Mouse (Mus musculus) forebrain, embryonic 12.5 days (tissue): Measurements from ENCODE around the gene Akt3. TPM values are rescaled to one million over a fixed set of nuclear protein-coding genes. Genes with fewer than 3 reads are reported as not detected.

Source experiments
- ATAC-seq: fragments of 200-750 bp; cut with Nextera tagmentation; 2 replicates; pipeline ENCODE4 v1.8.0; 2017; ENCODE audit warnings: moderate TSS enrichment; ENCODE audit not compliant: low FRiP score
- H3K27ac ChIP-seq: fragments of 300-500 bp; sonication (generic); 2 replicates; pipeline ENCODE4 v1.5.1; 2016; ENCODE audit warnings: mild to moderate bottlenecking
- H3K27me3 ChIP-seq: fragments of 300-500 bp; sonication (generic); 2 replicates; pipeline ENCODE4 v1.6.1; 2016; ENCODE audit warnings: mild to moderate bottlenecking
- H3K36me3 ChIP-seq: fragments of 300-500 bp; sonication (generic); replicated peaks from 2 replicates; pipeline ENCODE4 v1.6.1; 2016; ENCODE audit warnings: mild to moderate bottlenecking
- H3K4me1 ChIP-seq: fragments of 300-500 bp; sonication (generic); 2 replicates; pipeline ENCODE4 v1.6.1; 2016
- H3K4me2 ChIP-seq: fragments of 300-500 bp; sonication (generic); 2 replicates; pipeline ENCODE4 v1.6.1; 2016; ENCODE audit warnings: mild to moderate bottlenecking, moderate library complexity
- H3K4me3 ChIP-seq: fragments of 300-500 bp; sonication (generic); replicated peaks from 2 replicates; pipeline ENCODE4 v1.5.1; 2016; ENCODE audit warnings: mild to moderate bottlenecking
- H3K9ac ChIP-seq: fragments of 300-500 bp; sonication (generic); 2 replicates; pipeline ENCODE4 v1.6.1; 2016; ENCODE audit warnings: mild to moderate bottlenecking
- H3K9me3 ChIP-seq: fragments of 300-500 bp; sonication (generic); 2 replicates; pipeline ENCODE4 v1.6.1; 2016
- WGBS: fragments of 180-500 bp; shearing (Covaris S2); methylation state at CpG from one replicate; pipeline ENCODE4 v1.1.7; 2016; 5-methylcytosine and 5-hydroxymethylcytosine counted together
- polyA plus RNA-seq: library from polyadenylated mRNA; unstranded; fragments of >200 nt; fragmentation: Nextera tagmentation; extraction: Ambion mirVana; gene quantifications from 2 replicates; pipeline ENCODE4 v1.2.1, GENCODE M21; 2016

Akt3 gene
- polyA plus RNA-seq, 1 experiment from 2014 or later = 24.5 TPM

DNA sequence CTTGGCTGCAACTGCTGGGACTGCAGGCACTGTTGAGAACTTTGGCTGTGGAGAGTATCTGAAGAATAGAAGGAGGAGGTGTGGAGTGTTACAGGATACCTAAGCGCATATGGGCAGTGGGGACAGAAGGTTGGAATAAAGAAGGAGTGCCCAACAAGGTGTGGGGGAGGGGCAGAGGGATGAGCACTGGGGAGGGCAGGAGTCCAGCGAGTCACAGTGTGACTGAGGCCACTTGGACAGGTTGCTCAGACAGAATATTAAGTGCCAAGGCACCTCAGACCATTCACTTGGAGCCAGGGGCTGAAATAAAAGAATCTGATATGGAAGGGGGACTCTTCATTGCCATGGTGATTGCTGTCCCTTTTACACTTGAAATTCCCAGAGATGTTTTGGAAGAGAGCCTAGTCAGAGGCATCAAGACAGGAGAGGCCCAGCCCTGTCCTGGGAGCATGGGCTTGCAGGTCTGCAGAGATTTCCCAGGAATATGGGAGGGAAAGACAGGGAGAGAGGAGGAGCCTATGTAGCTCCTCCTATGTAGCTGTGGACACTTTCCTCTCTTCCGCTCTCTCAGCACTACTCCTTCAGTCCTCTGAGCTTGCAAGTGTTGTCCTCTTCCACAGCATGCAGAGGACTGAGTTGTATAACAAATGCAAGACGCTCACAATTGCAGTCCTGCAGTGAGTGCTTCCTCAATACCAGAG lies 253.8 kb downstream of the Akt3 start:
- no peaks in the 10 kb centered on the region for H3K9me3 ChIP-seq
- peaks cover 52% of the 10 kb centered on the region for H3K4me1 ChIP-seq
- no peak overlapping the region for H3K4me3 ChIP-seq
- H3K36me3 ChIP-seq = no peaks in the 10 kb centered on the region
- WGBS = 74% methylated on average over 4 of the region's 4 CpGs
- H3K27ac ChIP-seq = no peak overlapping the region
- no peak overlapping the region for H3K9ac ChIP-seq
- H3K4me2 ChIP-seq = no peak overlapping the region
- H3K27me3 ChIP-seq = peaks cover 3% of the 10 kb centered on the region; the same call in 1 of the 2 replicates
- no peak for ATAC-seq

DNA sequence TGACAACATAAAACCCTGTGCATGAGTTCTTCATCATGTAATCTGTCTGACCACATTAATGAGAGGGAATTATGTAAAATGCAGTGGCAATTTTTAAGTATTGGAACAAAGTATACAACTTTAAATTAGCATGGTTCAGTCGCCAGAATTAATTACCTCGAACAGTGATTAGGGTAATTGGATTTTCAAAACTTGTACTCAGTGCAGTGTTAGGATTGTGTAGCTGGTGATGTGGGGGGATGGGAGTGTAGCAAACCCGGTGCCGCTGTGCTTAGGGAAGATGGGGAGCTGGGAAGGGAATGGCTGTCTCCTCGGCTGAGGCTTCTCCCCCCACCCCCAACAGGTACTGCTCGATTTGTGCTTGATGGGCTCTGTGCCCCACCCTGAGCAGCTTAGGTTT lies 255.1 kb downstream of the Akt3 start:
- Histone ChIP-seq H3K4me3 (no peak overlapping the region), H3K9ac (no peak overlapping the region), H3K9me3 (no peaks in the 10 kb centered on the region)

GRCm38 (mm10) chr1:176999011-176999410 lies 259.0 kb downstream of the Akt3 start:
- H3K9me3 ChIP-seq = no peaks in the 10 kb centered on the region
- ATAC-seq = peak; percentile 57
- H3K27me3 ChIP-seq = peaks cover 3% of the 10 kb centered on the region; the same call in 1 of the 2 replicates
- H3K4me1 ChIP-seq = peaks cover 86% of the 10 kb centered on the region
- no peaks in the 10 kb centered on the region for H3K36me3 ChIP-seq
- H3K4me3 ChIP-seq = no peak overlapping the region
- 12% methylated on average over 6 of the region's 6 CpGs for WGBS
- H3K27ac ChIP-seq = peak overlapping the region; percentile 69
- H3K9ac ChIP-seq = no peak overlapping the region
- H3K4me2 ChIP-seq = 0 out of 2 replicates have a peak overlapping the region, but pooled peaks have one; percentile 8

More for the DNA sequence above, 255.1 kb downstream of the Akt3 start:
- 19% methylated on average over 6 of the region's 6 CpGs for WGBS
- peak overlapping the region; percentile 21; the same call in 1 of the 2 replicates for H3K4me2 ChIP-seq
- no peaks in the 10 kb centered on the region for H3K36me3 ChIP-seq
- peak overlapping the region; percentile 47; the same call in 1 of the 2 replicates for H3K27ac ChIP-seq
- H3K4me1 ChIP-seq = peaks cover 54% of the 10 kb centered on the region
- peak; percentile 69 for ATAC-seq
- H3K27me3 ChIP-seq = peaks cover 3% of the 10 kb centered on the region; the same call in 1 of the 2 replicates

GRCm38 (mm10) chr1:176997711-176998689 lies 260.0 kb downstream of the Akt3 start:
- H3K9me3 ChIP-seq = no peaks in the 10 kb centered on the region
- peaks cover 86% of the 10 kb centered on the region for H3K4me1 ChIP-seq
- 16% methylated on average over 33 of the region's 33 CpGs for WGBS

GRCm38 (mm10) chr1:176997254-176997653 lies 260.7 kb downstream of the Akt3 start:
- H3K4me3 ChIP-seq = no peak overlapping the region
- no peaks in the 10 kb centered on the region for H3K36me3 ChIP-seq
- H3K27ac ChIP-seq = peak overlapping the region; percentile 91
- peak overlapping the region; percentile 44 for H3K4me2 ChIP-seq
- peaks cover 90% of the 10 kb centered on the region for H3K4me1 ChIP-seq
- WGBS = 10% methylated on average over 6 of the region's 6 CpGs
- peaks cover 3% of the 10 kb centered on the region; the same call in 1 of the 2 replicates for H3K27me3 ChIP-seq
- no peak overlapping the region for H3K9ac ChIP-seq
- H3K9me3 ChIP-seq = no peaks in the 10 kb centered on the region
- no peak for ATAC-seq

More at GRCm38 (mm10) chr1:176997711-176998689, 260.0 kb downstream of the Akt3 start:
- Histone ChIP-seq H3K27ac (peak overlapping the region; percentile 91), H3K4me2 (peak overlapping the region; percentile 44), H3K27me3 (peaks cover 3% of the 10 kb centered on the region; the same call in 1 of the 2 replicates), H3K9ac (peak overlapping the region; percentile 50), H3K4me3 (peak overlapping the region; percentile 10), H3K36me3 (no peaks in the 10 kb centered on the region)
- peak; percentile 47 for ATAC-seq

DNA sequence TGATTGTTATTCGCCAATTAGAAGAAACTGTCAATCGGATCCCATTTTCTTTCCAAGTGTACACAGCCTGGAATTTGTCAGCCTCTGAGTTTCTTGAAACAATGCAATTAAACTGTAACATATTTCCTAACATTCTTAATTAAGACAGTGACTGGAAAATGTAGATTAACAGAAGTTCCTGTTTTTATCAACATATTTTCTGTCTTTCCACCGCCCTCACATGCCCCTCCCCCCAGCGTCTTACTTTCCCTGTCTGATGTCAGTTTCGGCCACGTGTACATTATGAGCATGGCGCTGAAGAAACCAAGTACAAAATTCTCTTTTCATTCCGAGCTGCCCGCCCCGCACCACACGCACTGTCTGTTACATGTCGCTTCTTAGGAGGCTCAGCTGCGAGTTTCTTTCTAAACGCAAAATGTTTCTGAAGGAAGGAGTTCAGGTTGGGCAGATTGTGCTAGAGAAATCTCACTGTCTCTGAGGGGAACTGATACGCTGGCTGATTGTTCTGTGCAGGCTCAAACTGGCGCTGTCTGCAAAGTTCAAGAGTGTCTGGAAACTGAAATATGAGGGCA lies 261.3 kb downstream of the Akt3 start:
- 15% methylated on average over 16 of the region's 16 CpGs for WGBS
- H3K4me3 ChIP-seq = no peak overlapping the region
- peak overlapping the region; percentile 6 for H3K4me2 ChIP-seq
- H3K27me3 ChIP-seq = peaks cover 3% of the 10 kb centered on the region; the same call in 1 of the 2 replicates
- no peaks in the 10 kb centered on the region for H3K36me3 ChIP-seq
- H3K9me3 ChIP-seq = no peaks in the 10 kb centered on the region
- H3K9ac ChIP-seq = 0 out of 2 replicates have a peak overlapping the region, but pooled peaks have one; percentile 39
- peaks cover 88% of the 10 kb centered on the region for H3K4me1 ChIP-seq
- no peak for ATAC-seq
- H3K27ac ChIP-seq = peak overlapping the region; percentile 86

GRCm38 (mm10) chr1:176996166-176996565 lies 261.8 kb downstream of the Akt3 start:
- H3K27ac ChIP-seq = peak overlapping the region; percentile 86
- no peaks in the 10 kb centered on the region for H3K9me3 ChIP-seq
- 54% methylated on average over 3 of the region's 3 CpGs for WGBS
- H3K9ac ChIP-seq = no peak overlapping the region
- no peak overlapping the region for H3K4me2 ChIP-seq
- H3K4me1 ChIP-seq = peaks cover 84% of the 10 kb centered on the region
- H3K36me3 ChIP-seq = no peaks in the 10 kb centered on the region
- H3K4me3 ChIP-seq = no peak overlapping the region
- H3K27me3 ChIP-seq = peaks cover 1% of the 10 kb centered on the region; the same call in 1 of the 2 replicates
- no peak for ATAC-seq

- H3K36me3 ChIP-seq = no peaks in the 10 kb centered on the region
- ATAC-seq = no peak
- H3K4me2 ChIP-seq = no peak overlapping the region
- peak overlapping the region; percentile 86 for H3K27ac ChIP-seq
- H3K4me1 ChIP-seq = peaks cover 83% of the 10 kb centered on the region
- no peaks in the 10 kb centered on the region for H3K27me3 ChIP-seq
- no peaks in the 10 kb centered on the region for H3K9me3 ChIP-seq
- 73% methylated on average over 4 of the region's 4 CpGs for WGBS
- no peak overlapping the region for H3K4me3 ChIP-seq
- H3K9ac ChIP-seq = no peak overlapping the region; the same call in 1 of the 2 replicates
Observed at GRCm38 (mm10) chr1:176995419-176995775, 262.6 kb downstream of the Akt3 start.

DNA sequence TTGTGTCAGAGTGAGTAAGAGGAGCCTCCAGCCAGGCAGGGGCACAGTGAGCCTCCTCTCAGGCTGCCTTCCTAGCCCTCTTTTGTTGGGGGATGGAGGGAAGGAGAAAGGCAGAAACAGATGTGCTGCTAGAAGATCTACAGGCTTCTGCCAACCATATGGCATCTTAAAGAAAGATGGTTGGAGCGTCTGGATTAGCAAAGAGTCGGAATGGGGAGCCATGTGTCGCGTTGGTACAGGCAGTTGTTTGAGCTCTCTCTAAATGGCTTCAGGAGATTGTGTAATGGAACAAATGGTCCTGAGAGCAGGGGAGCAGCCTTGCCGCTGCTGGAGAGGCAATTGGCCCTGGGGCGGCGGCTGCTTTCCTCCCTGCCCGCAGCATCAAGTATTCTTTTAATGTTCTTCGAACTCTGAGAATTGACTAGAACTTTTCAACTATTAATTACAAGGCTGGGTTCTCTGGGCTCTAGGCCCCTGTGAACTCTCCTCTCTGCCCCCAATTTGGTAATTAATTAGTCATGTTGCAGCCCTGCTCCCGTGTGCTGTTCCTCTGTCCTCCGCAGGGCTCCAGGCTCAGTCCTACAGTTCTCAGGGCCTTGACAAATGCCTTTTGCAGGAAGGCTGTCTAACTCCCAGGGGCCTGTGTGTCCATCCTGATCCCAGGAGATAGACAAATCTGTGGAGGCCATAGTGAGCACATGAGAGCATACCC lies 263.1 kb downstream of the Akt3 start:
- no peak overlapping the region for H3K4me2 ChIP-seq
- H3K36me3 ChIP-seq = no peaks in the 10 kb centered on the region
- no peak overlapping the region for H3K4me3 ChIP-seq
- peak overlapping the region; percentile 86 for H3K27ac ChIP-seq
- 13% methylated on average over 11 of the region's 11 CpGs for WGBS
- no peaks in the 10 kb centered on the region for H3K9me3 ChIP-seq
- peaks cover 85% of the 10 kb centered on the region for H3K4me1 ChIP-seq
- H3K9ac ChIP-seq = no peak overlapping the region; the same call in 1 of the 2 replicates
- no peaks in the 10 kb centered on the region for H3K27me3 ChIP-seq
- ATAC-seq = peak; percentile 51; the same call in 1 of the 2 replicates

GRCm38 (mm10) chr1:176994087-176994486 lies 263.9 kb downstream of the Akt3 start:
- H3K9me3 ChIP-seq = no peaks in the 10 kb centered on the region
- no peak overlapping the region for H3K4me3 ChIP-seq
- no peaks in the 10 kb centered on the region for H3K36me3 ChIP-seq
- H3K27me3 ChIP-seq = no peaks in the 10 kb centered on the region
- H3K9ac ChIP-seq = 0 out of 2 replicates have a peak overlapping the region, but pooled peaks have one; percentile 29
- H3K27ac ChIP-seq = peak overlapping the region; percentile 86
- H3K4me1 ChIP-seq = peaks cover 83% of the 10 kb centered on the region
- peak; percentile 73 for ATAC-seq
- WGBS = 16% methylated on average over 7 of the region's 7 CpGs
- H3K4me2 ChIP-seq = 0 out of 2 replicates have a peak overlapping the region, but pooled peaks have one; percentile 13
